Comparison of ENCODE assay signal across 34 mouse cellular contexts in the genomic region with DNA sequence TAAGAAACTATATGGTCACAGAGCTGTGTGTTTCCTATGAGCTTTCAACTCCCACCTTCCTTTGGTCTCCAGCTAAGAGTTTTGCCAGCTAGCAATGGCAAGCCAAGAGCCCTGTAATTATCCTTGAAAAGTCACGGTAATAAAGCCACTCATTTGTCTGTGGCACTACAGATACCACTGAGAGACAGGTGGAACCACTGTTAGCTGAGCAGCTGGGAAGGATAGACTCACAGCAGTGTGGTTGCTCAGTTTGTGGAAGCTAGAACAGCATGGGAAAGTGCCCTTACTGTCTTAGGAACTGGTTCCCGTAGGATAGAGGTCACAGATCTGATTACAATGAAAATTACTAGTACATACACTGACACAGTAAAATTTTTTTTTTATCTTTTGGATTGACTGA.
"Had no signal": no experiment of that assay in that cellular context is flagged by ENCODE, and none has a peak within 500 bp of the region (broad histone marks: within the 10 kb centered on the region; RNA-seq: fewer than 3 reads in every experiment).

No protein-coding gene starts in this region.

- ATAC-seq: hindbrain, embryonic 16.5 days; hindbrain, postnatal 0 days; inflammation-experienced regulatory T-cells, adult 6 months; intestine, embryonic 15.5 days; intestine, embryonic 16.5 days; intestine, postnatal 0 days had no signal

- H3K4me2 ChIP-seq: heart, embryonic 11.5 days; heart, embryonic 13.5 days; heart, embryonic 15.5 days; hindbrain, embryonic 12.5 days; hindbrain, embryonic 13.5 days; hindbrain, embryonic 14.5 days; hindbrain, embryonic 15.5 days; intestine, embryonic 15.5 days; kidney, embryonic 15.5 days had no signal

- H3K9ac ChIP-seq: heart, embryonic 13.5 days; heart, embryonic 15.5 days; hindbrain, embryonic 12.5 days; hindbrain, embryonic 13.5 days; hindbrain, embryonic 14.5 days; hindbrain, embryonic 15.5 days; intestine, embryonic 15.5 days; kidney, embryonic 15.5 days had no signal

- H3K4me3 ChIP-seq: heart, embryonic 10.5 days; heart, embryonic 13.5 days; heart, embryonic 15.5 days; hindbrain, embryonic 10.5 days; hindbrain, embryonic 12.5 days; hindbrain, embryonic 13.5 days; hindbrain, embryonic 15.5 days; intestine, embryonic 15.5 days; kidney, embryonic 15.5 days; layer of hippocampus, adult 2 months had no signal

- H3K4me1 ChIP-seq: heart, embryonic 13.5 days; heart, embryonic 15.5 days; hindbrain, embryonic 12.5 days; hindbrain, embryonic 13.5 days; hindbrain, embryonic 15.5 days; intestine, embryonic 15.5 days had no signal

- H3K36me3 ChIP-seq: heart, embryonic 10.5 days; heart, embryonic 13.5 days; heart, embryonic 15.5 days; hindbrain, embryonic 10.5 days; hindbrain, embryonic 12.5 days; hindbrain, embryonic 13.5 days; hindbrain, embryonic 15.5 days; intestine, embryonic 15.5 days; kidney, embryonic 15.5 days had no signal

- H3K9me3 ChIP-seq: heart, embryonic 10.5 days; heart, embryonic 13.5 days; heart, embryonic 15.5 days; hindbrain, embryonic 10.5 days; hindbrain, embryonic 12.5 days; hindbrain, embryonic 13.5 days; hindbrain, embryonic 15.5 days; intestine, embryonic 15.5 days; kidney, embryonic 15.5 days had no signal

- DNase-seq: heart, postnatal 10 days; heart, postnatal 14 days; heart, postnatal 36 days; heart, postnatal 4 days; kidney, adult 11 months; kidney, adult 18-20 months; kidney, adult 2 months; kidney, adult 8-10 months; kidney, adult 9 months; kidney, postnatal 10 days; kidney, postnatal 14 days; kidney, postnatal 25 days; kidney, postnatal 36 days; kidney, postnatal 4 days; layer of hippocampus, adult 9-11 months; layer of hippocampus, postnatal 36 days had no signal

- H3K27me3 ChIP-seq: heart, embryonic 13.5 days; heart, embryonic 15.5 days; hindbrain, embryonic 15.5 days; intestine, embryonic 15.5 days; kidney, embryonic 15.5 days had no signal

- H3K27ac ChIP-seq: heart, embryonic 10.5 days; heart, embryonic 13.5 days; heart, embryonic 15.5 days; hindbrain, embryonic 10.5 days; hindbrain, embryonic 12.5 days; hindbrain, embryonic 13.5 days; hindbrain, embryonic 14.5 days; hindbrain, embryonic 15.5 days; hindbrain, postnatal 0 days; intestine, embryonic 15.5 days; kidney, embryonic 15.5 days; kidney, postnatal 0 days; layer of hippocampus, adult 2 months had no signal
